Mouse (Mus musculus) embryonic fibroblast, embryonic 13.5 days (primary cell): Measurements from ENCODE around the gene Bbs9.

Experiments used
- CTCF ChIP-seq: IDR thresholded peaks from 2 replicates; pipeline ENCODE4 v1.5.1; 2011; ENCODE audit warnings: mild to moderate bottlenecking, control low read depth, low read length, moderate library complexity, borderline replicate concordance; ENCODE audit not compliant: insufficient read depth
- POLR2A ChIP-seq: IDR thresholded peaks from 2 replicates; pipeline ENCODE4 v1.6.1; 2011; ENCODE audit warnings: low read depth, mild to moderate bottlenecking, control low read depth, low read length, moderate library complexity

- TF ChIP-seq CTCF (no peak), POLR2A (no peak)
These were observed 28.3 kb upstream of the Bbs9 start for GRCm38 (mm10) chr9:22447213-22447612.
